Mouse (Mus musculus): ENCODE data around the gene Kbtbd12. TPM values are rescaled to one million over a fixed set of nuclear protein-coding genes. Genes with fewer than 3 reads are reported as not detected.
A peak's percentile ranks its signal among the peaks of the same experiment; 100 is the strongest.

Kbtbd12 gene
- polyA plus RNA-seq, 1 experiment from 2014 or later: 1.3 TPM

DNA sequence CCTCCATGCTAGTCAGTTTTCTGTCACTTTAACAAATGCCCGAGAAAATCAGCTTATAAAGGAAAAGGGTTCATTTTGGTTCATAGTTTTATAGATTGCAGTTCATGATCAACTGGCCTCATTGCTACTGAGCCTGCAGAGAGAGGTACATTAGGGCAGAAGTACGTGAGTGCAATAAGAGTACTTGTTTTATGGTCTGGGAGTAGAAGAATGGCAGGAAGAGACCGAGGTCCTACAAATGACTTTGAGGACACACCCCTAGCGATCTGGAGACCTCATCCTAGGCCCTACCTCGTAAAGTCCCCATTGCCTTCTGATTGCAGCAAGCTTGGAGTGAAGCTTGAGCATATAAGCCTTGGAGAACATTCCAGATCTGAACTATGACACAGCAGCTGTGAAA lies 7.2 kb downstream of the Kbtbd12 start:
- Histone ChIP-seq H3K4me3 (ENCODE audit: low read depth, low read length) (no peak overlapping the region), H3K9ac (replicated peaks) (no peak overlapping the region), H3K36me3 (replicated peaks; ENCODE audit: insufficient read depth, low read length) (no peaks in the 10 kb centered on the region), H3K27me3 (ENCODE audit: insufficient read depth, low read length) (no peaks in the 10 kb centered on the region), H3K4me2 (ENCODE audit: low read depth, low read length) (no peak overlapping the region), H3K9me3 (ENCODE audit: low read length) (0 out of 2 replicates have a peak, but pooled peaks cover 3% of the 10 kb centered on the region), H3K4me1 (ENCODE audit: insufficient read depth) (peaks cover 39% of the 10 kb centered on the region), H3K27ac (ENCODE audit: low read depth) (no peak overlapping the region)
- DNase-seq (no peak), ATAC-seq (no peak)
- WGBS (ENCODE audit: insufficient replicate concordance): 49% methylated on average over 5 of the region's 5 CpGs
- TF ChIP-seq EP300 (IDR thresholded peaks at IDR 0.05; ENCODE audit: low read depth): no peak
- no peak for TF ChIP-seq CTCF (IDR thresholded peaks at IDR 0.05; ENCODE audit: low read depth)

DNA sequence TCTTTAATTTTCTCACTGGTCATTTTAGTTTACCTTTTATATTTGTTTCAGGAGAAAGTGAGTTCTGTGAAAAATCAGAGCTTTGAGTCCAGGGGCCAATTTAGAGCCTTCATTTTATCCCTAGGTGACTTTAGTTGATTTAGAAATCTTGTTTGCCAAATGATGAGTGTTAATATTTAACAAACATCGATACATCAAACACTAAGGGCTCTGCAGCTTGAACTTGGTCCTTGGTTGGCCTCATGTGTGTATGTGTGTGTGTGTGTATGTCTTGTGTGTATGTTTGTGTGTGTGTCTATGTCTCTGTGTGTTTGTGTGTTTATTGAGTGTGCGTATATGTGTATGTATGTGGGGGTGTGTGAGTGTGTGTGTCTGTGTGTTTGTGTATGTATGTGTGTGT lies 7.9 kb downstream of the Kbtbd12 start:
- no peak for DNase-seq
- ATAC-seq: peak; percentile 64
- Histone ChIP-seq H3K27ac (ENCODE audit: low read depth) (no peak overlapping the region), H3K27me3 (ENCODE audit: insufficient read depth, low read length) (no peaks in the 10 kb centered on the region), H3K4me3 (ENCODE audit: low read depth, low read length) (no peak overlapping the region), H3K4me2 (ENCODE audit: low read depth, low read length) (no peak overlapping the region), H3K36me3 (replicated peaks; ENCODE audit: insufficient read depth, low read length) (no peaks in the 10 kb centered on the region), H3K9me3 (ENCODE audit: low read length) (no peaks in the 10 kb centered on the region), H3K9ac (replicated peaks) (no peak overlapping the region), H3K4me1 (ENCODE audit: insufficient read depth) (peaks cover 35% of the 10 kb centered on the region)
- 71% methylated on average over 2 of the region's 2 CpGs for WGBS (ENCODE audit: insufficient replicate concordance)
- no peak for TF ChIP-seq CTCF (IDR thresholded peaks at IDR 0.05; ENCODE audit: low read depth)
- TF ChIP-seq EP300 (IDR thresholded peaks at IDR 0.05; ENCODE audit: low read depth): no peak

DNA sequence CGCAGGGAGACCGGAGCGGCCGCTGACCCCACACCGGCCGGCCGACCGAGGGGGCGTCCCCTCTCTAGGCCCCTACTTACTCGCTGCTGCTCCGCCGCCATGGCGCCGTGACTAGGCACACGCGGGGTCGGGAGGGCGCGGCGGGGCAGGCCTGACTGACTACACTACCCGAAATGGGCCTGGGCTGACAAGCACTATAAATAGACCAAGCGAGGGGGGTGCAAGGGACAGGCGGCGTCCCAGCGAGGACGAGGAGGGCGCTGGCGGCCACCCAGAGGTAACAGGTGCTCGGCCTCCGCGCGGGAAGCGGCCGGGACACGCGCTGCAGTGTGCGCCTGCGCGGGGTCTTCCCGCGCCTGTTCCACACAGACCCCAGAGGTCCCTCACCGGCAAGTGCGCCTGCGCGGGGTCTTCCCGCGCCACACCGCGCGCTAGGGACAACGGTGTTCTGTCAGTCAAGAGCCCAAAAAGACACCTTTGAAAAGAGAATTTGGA lies 10.4 kb downstream of the Kbtbd12 start:
- peaks cover 35% of the 10 kb centered on the region for H3K4me1 ChIP-seq (ENCODE audit: insufficient read depth)
- no peaks in the 10 kb centered on the region for H3K36me3 ChIP-seq (replicated peaks; ENCODE audit: insufficient read depth, low read length)
- whole genome bisulfite sequencing (ENCODE audit: insufficient replicate concordance): under 1% methylated on average over 51 of the region's 51 CpGs
- H3K9ac ChIP-seq (replicated peaks): peak overlapping the region; percentile 72
- peak overlapping the region; percentile 23 for H3K27ac ChIP-seq (ENCODE audit: low read depth)
- peak; percentile 88 for ATAC-seq
- peak overlapping the region; percentile 79 for H3K4me2 ChIP-seq (ENCODE audit: low read depth, low read length)
- peak; percentile 75 for DNase-seq
- TF ChIP-seq CTCF (IDR thresholded peaks at IDR 0.05; ENCODE audit: low read depth): no peak
- TF ChIP-seq EP300 (IDR thresholded peaks at IDR 0.05; ENCODE audit: low read depth): no peak
- H3K9me3 ChIP-seq (ENCODE audit: low read length): no peaks in the 10 kb centered on the region
- no peaks in the 10 kb centered on the region for H3K27me3 ChIP-seq (ENCODE audit: insufficient read depth, low read length)
- H3K4me3 ChIP-seq (ENCODE audit: low read depth, low read length): peak overlapping the region; percentile 54

DNA sequence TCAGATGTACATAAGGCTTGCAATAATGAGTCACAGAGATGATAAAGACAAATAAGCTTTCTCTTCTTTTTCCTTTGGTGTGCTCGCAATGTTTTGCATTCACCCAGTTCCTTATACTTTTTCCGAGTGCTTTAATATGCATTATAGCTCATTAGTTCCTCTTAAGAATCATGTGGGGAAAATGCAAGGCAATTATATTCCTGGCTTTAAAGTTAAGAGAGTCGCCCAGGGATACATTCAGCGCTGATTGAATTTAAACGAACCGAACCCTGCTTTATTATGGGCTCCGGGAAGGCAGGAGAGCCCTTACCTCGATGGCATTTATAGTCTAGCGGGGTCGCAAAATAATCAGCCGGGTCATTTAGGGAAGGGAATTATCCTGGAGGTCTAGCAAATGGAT lies 10.8 kb downstream of the Kbtbd12 start:
- Histone ChIP-seq H3K9me3 (ENCODE audit: low read length) (no peaks in the 10 kb centered on the region), H3K4me2 (ENCODE audit: low read depth, low read length) (peak overlapping the region; percentile 79), H3K27ac (ENCODE audit: low read depth) (peak overlapping the region; percentile 23), H3K9ac (replicated peaks) (peak overlapping the region; percentile 72), H3K27me3 (ENCODE audit: insufficient read depth, low read length) (no peaks in the 10 kb centered on the region), H3K4me1 (ENCODE audit: insufficient read depth) (peaks cover 33% of the 10 kb centered on the region), H3K36me3 (replicated peaks; ENCODE audit: insufficient read depth, low read length) (no peaks in the 10 kb centered on the region), H3K4me3 (ENCODE audit: low read depth, low read length) (peak overlapping the region; percentile 54)
- 21% methylated on average over 11 of the region's 11 CpGs for WGBS (ENCODE audit: insufficient replicate concordance)
- TF ChIP-seq EP300 (IDR thresholded peaks at IDR 0.05; ENCODE audit: low read depth): no peak
- TF ChIP-seq CTCF (IDR thresholded peaks at IDR 0.05; ENCODE audit: low read depth): no peak
- DNase-seq: no peak
- ATAC-seq: no peak; the same call in 1 of the 2 replicates

DNA sequence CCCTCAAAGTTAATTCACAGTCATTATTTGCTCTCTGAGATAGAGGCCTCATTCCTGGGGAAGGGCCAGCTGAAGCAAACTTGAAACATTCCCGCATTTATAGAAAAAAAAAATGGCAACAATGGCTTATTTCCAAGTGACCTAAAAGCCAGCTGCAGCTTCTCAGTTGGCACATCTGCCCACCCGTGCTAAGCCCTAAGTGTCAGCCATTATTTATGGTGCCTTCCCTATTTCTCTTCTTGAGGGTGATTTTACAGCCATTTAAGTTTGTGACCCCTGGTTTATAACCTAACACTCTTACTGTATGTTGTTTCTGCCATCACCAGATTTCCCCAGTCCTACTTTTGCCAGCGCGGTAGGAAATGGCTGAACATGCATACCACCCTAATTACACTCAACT lies 11.3 kb downstream of the Kbtbd12 start:
- Histone ChIP-seq H3K27ac (ENCODE audit: low read depth) (no peak overlapping the region), H3K9ac (replicated peaks) (no peak overlapping the region), H3K4me1 (ENCODE audit: insufficient read depth) (peaks cover 29% of the 10 kb centered on the region), H3K4me3 (ENCODE audit: low read depth, low read length) (no peak overlapping the region), H3K36me3 (replicated peaks; ENCODE audit: insufficient read depth, low read length) (no peaks in the 10 kb centered on the region), H3K9me3 (ENCODE audit: low read length) (no peaks in the 10 kb centered on the region), H3K27me3 (ENCODE audit: insufficient read depth, low read length) (no peaks in the 10 kb centered on the region), H3K4me2 (ENCODE audit: low read depth, low read length) (peak overlapping the region; percentile 79)
- no peak for TF ChIP-seq EP300 (IDR thresholded peaks at IDR 0.05; ENCODE audit: low read depth)
- TF ChIP-seq CTCF (IDR thresholded peaks at IDR 0.05; ENCODE audit: low read depth): no peak
- ATAC-seq (no peak), DNase-seq (no peak)
- WGBS (ENCODE audit: insufficient replicate concordance): 54% methylated on average over 4 of the region's 4 CpGs

DNA sequence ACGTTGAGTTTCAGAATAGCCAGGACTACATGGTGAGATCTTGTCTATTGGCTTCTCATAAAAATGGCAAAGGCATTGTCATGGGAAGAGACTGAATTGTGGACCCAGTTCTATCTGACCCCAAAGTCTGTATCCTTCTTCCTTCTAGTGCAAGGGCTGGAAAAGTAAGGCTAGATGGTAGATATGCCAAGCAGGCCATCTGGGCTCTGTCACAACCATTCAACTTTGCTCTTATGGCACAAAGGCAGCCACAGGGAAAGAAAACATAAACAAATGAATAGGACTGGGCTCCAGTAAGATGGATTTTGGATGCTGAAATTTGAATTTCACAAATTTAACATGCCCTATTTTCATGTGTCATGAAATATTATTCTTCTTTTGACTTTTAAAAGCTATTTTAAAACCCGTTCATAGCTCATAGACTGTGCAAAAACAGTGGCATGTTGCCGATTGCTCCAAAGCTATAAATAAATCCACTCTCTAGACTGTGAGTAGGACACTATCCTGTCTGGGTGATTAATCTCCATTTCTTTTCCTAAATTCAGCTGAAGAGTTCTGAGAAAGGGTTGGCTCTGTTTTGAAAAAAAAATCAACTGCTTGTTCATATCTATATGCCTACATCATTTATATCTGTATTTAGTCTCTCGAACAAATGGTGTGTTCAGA lies 15.8 kb downstream of the Kbtbd12 start:
- DNase-seq: no peak
- no peak for TF ChIP-seq EP300 (IDR thresholded peaks at IDR 0.05; ENCODE audit: low read depth)
- no peak for TF ChIP-seq CTCF (IDR thresholded peaks at IDR 0.05; ENCODE audit: low read depth)
- 74% methylated on average over 4 of the region's 4 CpGs for WGBS (ENCODE audit: insufficient replicate concordance)

More for the DNA sequence above, 15.8 kb downstream of the Kbtbd12 start:
- H3K9me3 ChIP-seq (ENCODE audit: low read length): no peaks in the 10 kb centered on the region
- H3K27me3 ChIP-seq (ENCODE audit: insufficient read depth, low read length): no peaks in the 10 kb centered on the region
- no peak overlapping the region for H3K4me2 ChIP-seq (ENCODE audit: low read depth, low read length)
- no peak overlapping the region for H3K4me3 ChIP-seq (ENCODE audit: low read depth, low read length)
- H3K27ac ChIP-seq (ENCODE audit: low read depth): no peak overlapping the region
- no peaks in the 10 kb centered on the region for H3K36me3 ChIP-seq (replicated peaks; ENCODE audit: insufficient read depth, low read length)
- peaks cover 3% of the 10 kb centered on the region for H3K4me1 ChIP-seq (ENCODE audit: insufficient read depth)
- no peak overlapping the region for H3K9ac ChIP-seq (replicated peaks)
- no peak for ATAC-seq
